Mouse (Mus musculus): ENCODE data around the gene Ano8.
"Not testable (repeated sequence)": the region's sequence is repeated elsewhere in the genome, so short reads cannot be mapped to it uniquely, and the experiment has no call there.

Gene Ano8

DNA sequence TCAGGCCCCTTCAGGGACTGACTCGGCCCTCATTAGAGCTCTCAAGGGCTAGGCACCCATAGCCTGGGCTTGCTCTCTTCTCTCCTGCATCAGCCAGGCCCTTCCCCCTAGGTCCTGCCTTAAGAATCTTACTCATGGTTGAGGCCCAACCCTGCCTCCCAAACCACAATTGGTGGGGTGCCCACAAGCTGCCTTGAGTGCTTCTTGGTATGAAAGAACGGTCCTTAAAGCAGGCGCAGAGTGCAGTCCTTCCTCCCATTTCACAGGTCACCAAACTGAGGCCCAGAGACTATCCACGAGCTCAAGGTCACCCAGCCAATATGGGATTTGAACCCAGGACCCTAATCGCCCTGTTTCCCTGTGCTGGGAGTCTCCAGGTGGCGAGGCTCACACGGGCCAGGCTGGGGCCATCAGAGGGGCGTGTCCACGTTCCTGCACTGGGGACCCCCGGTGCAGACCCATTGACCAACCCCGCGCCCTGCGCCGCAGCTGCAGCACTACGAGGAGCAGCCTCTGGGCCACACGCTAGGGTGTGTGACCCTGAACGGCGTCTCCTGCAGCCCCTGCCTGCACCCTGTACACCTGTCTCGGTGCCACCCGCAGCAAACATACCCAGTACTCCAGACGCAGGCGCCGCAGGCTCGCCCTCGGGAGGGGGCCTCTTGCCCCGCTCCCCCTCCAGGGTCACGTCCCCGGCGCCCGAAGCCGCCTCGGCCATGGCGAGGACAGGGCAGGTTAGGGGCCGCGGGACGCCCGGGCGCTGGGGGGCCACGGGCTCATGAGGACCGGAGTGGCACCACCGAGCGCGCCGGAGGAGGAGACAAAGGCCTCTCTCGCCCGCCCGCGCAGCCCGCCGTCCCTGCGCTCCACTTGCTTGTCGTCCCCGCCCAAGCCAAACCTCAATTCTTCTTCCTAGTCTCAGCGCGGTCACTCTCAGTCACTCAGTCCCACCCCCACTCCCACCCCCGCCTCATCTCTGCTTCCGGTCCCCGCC is at the start of gene Ano8:
Gene Ano8 (minus strand): TSS at position 822 of the 994 bp plus-strand sequence.
- DNase-seq (ENCODE audit: low read depth), result no peak

DNA sequence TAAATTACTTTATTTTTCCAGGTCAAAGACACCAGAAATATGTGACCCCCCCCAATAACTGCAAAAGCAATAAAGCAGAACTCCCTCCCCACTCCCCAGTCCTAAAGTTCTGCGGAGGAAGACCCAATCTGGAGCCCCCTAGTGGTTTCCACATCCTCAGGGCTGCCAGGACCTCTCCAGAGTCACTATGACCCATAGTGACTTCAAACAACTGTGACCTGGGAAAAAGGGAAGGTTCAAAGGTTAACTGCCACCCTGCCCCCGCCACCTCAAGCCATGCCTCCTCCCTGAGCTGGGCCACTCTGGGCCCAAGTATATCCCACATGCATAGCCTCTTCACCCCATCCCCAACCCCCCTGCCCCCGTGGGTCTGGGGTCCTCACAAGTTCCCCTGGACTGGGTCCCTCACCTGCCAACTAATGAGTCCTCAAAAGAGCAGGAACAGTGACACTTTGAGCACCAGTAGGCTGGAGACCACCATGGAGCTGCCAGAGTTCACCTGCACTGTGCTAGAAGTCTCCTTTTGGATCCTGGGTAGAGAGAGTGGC is 48.6 kb upstream of the Ano8 start:
- no peak for DNase-seq (ENCODE audit: low read depth)

DNA sequence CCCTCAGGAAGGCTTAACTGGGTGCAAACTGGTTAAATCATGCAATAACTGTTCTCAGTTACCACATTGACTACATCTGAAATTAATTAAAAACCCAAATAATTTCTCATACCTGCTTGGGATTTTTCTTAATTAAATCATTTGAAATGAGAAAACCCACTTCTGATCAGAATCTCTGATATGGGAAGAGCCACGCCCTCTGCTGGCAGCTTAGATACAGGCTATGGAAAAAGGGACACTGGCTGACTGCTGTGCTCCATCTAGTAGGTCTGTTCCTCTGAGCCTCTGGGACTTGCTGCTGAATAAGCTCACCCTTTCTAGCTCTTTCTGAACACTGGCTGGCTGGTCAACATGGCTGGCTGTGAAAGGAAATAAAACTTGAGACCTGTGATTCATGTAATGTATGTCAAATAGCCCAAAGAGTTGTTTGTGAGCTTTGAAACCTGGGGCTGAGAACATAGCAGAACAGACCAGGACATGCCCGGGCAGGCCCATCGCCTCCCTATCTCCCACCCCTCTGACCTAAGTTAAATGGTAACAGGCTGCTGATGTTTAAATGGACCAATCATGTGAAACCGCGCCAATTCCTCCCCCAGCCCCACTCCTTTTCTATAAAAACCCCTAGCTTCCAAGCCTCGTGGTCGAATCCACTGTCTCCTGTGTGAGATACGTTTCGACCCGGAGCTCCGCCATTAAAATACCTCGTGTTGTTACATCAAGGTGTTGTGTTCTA is 45.1 kb upstream of the Ano8 start:
- DNase-seq (ENCODE audit: low read depth), result not testable (repeated sequence)

GRCm38 (mm10) chr8:71528362-71529073 is 42.8 kb upstream of the Ano8 start:
- no peak for DNase-seq (ENCODE audit: low read depth)

DNA sequence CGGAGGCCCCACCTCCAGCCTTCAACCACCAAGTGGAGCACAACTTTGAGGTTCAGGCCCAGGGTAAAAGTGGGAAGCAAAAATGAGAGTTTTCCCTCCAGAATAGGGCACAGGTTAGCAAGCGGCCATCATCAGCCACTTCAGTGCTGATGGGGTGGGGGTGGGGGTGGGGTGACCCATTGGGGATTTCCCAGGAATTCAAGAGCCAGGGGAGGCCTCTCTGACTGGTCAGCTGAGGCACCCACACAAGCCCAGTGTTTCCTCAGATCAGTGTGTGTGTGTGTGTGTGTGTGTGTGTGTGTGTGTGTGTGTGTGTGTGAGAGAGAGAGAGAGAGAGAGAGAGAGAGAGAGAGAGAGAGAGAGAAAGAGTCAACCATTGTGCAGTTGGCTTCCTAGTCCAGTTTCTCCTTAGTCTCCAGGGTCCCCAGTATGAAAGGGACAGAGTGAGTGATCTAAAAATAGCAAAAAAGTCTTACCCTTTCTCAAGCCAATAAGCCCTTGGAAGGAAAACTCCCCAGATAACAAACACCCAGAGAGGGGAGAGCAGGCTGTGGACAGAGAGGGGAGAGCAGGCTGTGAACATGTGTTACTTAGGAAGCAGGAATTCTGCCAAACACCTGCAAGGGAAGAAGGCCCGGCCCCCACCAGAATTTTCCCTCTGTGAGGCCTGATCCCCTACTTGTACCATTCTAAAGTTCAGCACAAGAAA is 41.6 kb upstream of the Ano8 start:
- no peak for DNase-seq (ENCODE audit: low read depth)

- DNase-seq (ENCODE audit: low read depth), result no peak
Observed at GRCm38 (mm10) chr8:71526272-71526671, 40.5 kb upstream of the Ano8 start.

GRCm38 (mm10) chr8:71525226-71526050 is 39.7 kb upstream of the Ano8 start, which contains the start of gene Ccdc194:
TSS of gene Ccdc194 (minus strand) at chr8:71525711.
- DNase-seq (ENCODE audit: low read depth), result no peak

DNA sequence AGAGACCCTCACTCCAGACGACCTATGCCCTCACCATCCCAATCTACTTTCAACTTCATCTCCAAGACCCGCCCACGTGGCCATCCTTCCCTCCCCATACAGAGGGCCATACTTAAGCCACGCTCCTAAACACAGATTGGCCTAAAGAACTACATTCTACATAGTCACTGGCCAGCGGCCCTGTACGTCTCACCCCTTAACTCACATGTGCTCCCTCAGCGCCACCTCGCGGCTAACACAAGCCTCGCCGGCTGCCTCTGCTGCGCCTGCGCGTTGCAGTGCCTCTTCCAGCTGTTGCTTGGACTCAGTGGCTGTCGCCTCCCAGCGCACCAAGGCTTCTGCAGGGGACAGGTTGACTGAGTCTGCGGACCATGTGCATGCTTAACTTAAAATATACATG is 35.9 kb upstream of the Ano8 start:
- peak; percentile 89 for DNase-seq (ENCODE audit: low read depth)

DNA sequence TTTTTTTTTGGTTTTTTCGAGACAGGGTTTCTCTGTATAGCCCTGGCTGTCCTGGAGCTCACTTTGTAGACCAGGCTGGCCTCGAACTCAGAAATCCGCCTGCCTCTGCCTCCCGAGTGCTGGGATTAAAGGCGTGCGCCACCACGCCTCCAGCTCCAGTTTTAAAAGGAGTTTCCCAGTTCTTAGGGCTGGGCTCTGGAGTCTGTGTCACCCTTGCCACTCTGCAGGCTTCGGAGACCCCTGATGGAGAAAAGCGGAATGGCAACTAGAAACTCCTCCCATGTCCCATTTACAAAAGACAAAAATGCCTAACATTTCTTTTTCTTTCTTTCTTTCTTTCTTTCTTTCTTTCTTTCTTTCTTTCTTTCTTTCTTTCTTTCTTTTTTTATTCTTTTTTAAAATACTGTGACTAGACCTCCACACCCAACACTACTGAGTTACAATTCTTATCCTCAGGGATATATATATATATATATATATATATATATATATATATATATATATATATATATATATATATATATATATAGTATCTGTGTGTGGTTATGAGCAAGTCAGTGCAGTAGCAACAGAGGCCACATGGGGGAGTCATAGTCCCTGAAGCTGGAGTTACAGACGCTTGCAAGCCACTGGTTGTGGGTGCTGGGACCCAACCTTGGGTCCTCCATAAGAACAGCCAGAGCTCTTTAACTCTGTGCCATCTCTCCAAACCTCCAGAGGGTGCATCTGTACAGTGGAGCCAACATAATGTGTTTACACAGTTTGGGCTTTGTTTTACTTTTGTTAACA is 33.5 kb upstream of the Ano8 start:
- peak; percentile 66 for DNase-seq (ENCODE audit: low read depth)

- DNase-seq (ENCODE audit: low read depth), result no peak
Observed at GRCm38 (mm10) chr8:71516786-71517185, 31.0 kb upstream of the Ano8 start.

GRCm38 (mm10) chr8:71515043-71515442 is 29.3 kb upstream of the Ano8 start:
- no peak for DNase-seq (ENCODE audit: low read depth)

- DNase-seq (ENCODE audit: low read depth), result no peak
Observed at GRCm38 (mm10) chr8:71513018-71513754, 27.4 kb upstream of the Ano8 start.

- peak; percentile 64 for DNase-seq (ENCODE audit: low read depth)
Observed at GRCm38 (mm10) chr8:71511644-71512043, 25.9 kb upstream of the Ano8 start, which contains the start of gene Plvap. TSS of gene Plvap (minus strand) at chr8:71511752.

DNA sequence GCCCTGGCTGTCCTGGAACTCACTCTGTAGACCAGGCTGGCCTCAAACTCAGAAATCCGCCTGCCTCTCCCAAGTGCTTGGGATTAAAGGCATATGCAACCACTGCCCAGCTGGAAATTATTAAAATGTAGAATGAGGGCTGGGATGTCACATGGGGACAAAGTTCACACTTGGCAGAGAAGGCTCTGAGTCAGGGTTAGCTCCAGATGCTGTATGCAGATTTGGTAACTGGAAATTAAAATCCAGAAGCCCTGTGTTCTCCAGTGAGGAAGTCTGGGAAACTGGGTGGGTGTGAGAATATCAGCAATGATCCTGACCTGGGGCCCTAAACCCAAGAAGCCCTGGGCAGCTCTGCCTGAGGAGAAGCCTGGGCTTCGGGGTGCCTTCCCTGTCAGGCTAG is 23.6 kb upstream of the Ano8 start:
- no peak for DNase-seq (ENCODE audit: low read depth)

DNA sequence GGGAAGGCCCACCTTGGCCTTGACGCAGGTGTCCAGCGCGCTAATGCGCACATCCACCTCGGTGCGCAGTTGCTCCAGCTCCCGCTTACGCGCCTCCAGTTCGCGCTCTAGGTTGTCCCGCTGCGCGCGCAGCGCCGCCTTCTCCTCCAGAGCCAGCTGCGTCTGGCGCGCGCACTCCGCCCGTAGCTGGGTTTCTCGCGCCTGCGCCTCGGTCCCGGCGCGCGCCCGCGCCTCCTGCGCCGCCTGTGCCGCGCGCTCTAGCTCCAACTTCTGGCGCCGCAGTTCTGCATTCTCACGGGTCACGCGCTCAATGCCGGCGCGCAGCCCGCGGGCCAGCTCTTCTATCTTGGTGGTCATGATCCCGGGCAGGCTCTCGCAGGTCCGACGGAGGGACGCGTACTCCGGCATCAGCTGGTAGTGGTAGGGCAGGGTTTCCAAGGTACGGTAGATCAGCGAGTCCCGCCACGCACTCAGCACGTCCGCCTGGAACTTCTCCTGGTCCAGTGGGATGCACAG is 21.9 kb upstream of the Ano8 start:
- DNase-seq (ENCODE audit: low read depth), result peak; percentile 63

GRCm38 (mm10) chr8:71505979-71506378 is 20.2 kb upstream of the Ano8 start:
- DNase-seq (ENCODE audit: low read depth), result no peak

DNA sequence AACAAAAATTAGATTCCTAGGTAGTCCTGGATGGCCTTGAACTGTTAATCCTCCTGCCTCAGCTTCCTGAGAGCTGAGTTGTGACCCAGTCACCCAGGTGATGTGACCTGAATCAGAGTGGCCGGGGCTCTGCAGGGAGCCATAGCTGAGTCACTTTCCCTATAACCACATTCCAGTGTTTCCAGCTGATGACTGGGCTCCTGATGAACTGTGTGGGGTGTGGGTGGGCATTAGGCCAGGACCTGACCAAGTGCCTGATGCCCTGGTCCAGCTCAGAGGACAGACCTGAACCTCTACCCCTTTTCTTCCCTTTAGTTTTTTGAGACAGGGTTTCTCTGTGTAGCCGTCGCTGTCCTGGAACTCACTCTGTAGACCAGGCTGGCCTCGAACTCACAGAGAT is 19.6 kb upstream of the Ano8 start:
- no peak for DNase-seq (ENCODE audit: low read depth)

GRCm38 (mm10) chr8:71504349-71504748 is 18.6 kb upstream of the Ano8 start:
- DNase-seq (ENCODE audit: low read depth), result no peak
